ENCODE assay signal across 8 mouse cellular contexts in the genomic region with DNA sequence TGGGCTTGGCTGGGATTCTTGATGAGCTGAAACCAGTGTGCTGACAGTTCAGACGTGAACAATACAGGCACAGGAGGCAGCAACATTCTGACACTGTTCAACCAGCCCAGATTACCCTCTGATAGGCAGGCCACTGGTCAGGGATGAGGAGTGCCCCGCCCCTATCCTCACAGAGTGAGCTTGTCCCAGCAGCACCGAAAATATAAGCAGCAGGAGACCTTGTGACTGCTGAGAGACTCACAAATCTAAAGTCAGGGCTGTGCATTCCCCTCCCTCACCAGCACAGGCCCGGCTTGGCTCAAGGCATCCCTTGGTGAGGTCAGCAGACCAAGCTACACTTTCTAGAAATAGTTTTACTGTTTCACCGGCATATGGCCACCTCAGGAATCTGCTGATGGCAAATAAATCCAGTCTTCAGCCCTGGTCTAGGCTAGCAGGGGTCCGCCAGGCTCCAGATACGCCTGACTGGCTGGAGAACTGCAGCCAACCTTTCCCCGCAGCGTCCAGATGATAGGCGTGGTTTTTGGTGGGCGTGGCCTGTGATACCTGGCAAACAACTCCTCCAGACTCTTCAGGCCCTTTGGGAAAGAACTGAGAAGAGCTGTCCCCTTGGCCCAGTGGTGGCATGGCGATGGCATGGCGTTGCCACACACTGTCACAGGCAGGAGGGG.
A peak's percentile ranks its signal among the peaks of the same experiment; 100 is the strongest.
DNase-seq lines count a peak whose midpoint lies in the region; ATAC-seq and TF ChIP-seq lines count a peak whose summit lies in the region.

No protein-coding gene starts in this region.

- peak; percentile 37; the same call in 1 of the 2 replicates for ATAC-seq in heart, postnatal 0 days (ENCODE audit: insufficient read depth, low read depth)
- ATAC-seq in embryonic facial prominence, embryonic 11.5 days (replicated peaks; ENCODE audit: insufficient number of reproducible peaks, low FRiP score, low TSS enrichment, low read depth): peak; percentile 66
- 0 out of 2 replicates have a peak, but pooled peaks have one; percentile 50 for ATAC-seq in stomach, embryonic 14.5 days (ENCODE audit: insufficient number of reproducible peaks, insufficient read depth, low FRiP score, low read depth)

- H3K9me3 ChIP-seq in heart, postnatal 0 days (replicated peaks; ENCODE audit: control insufficient read depth, low read length): no peaks in the 10 kb centered on the region
- H3K9me3 ChIP-seq in embryonic facial prominence, embryonic 11.5 days (replicated peaks; ENCODE audit: control insufficient read depth, low read length): no peaks in the 10 kb centered on the region
- no peaks in the 10 kb centered on the region for H3K9me3 ChIP-seq in stomach, embryonic 14.5 days (ENCODE audit: control insufficient read depth, low read depth, low read length)

- H3K27ac ChIP-seq in heart, postnatal 0 days (ENCODE audit: low read depth): no peak overlapping the region
- no peak overlapping the region for H3K27ac ChIP-seq in embryonic facial prominence, embryonic 11.5 days (replicated peaks; ENCODE audit: low read depth, low read length)
- no peak overlapping the region for H3K27ac ChIP-seq in stomach, embryonic 14.5 days (ENCODE audit: low read length)

- no peak overlapping the region for H3K4me2 ChIP-seq in heart, postnatal 0 days (ENCODE audit: low read depth, low read length)
- no peak overlapping the region for H3K4me2 ChIP-seq in embryonic facial prominence, embryonic 11.5 days (ENCODE audit: low read depth, low read length)
- no peak overlapping the region for H3K4me2 ChIP-seq in stomach, embryonic 14.5 days (replicated peaks; ENCODE audit: low read depth, low read length)

- H3K36me3 ChIP-seq in heart, postnatal 0 days (replicated peaks; ENCODE audit: control insufficient read depth, insufficient read depth, low read length): no peaks in the 10 kb centered on the region
- H3K36me3 ChIP-seq in embryonic facial prominence, embryonic 11.5 days (replicated peaks; ENCODE audit: control insufficient read depth, insufficient read depth, low read depth, low read length): no peaks in the 10 kb centered on the region
- H3K36me3 ChIP-seq in stomach, embryonic 14.5 days (ENCODE audit: control insufficient read depth, insufficient read depth, low read length): no peaks in the 10 kb centered on the region

- H3K4me3 ChIP-seq in heart, postnatal 0 days (ENCODE audit: low read depth, low read length): no peak overlapping the region
- H3K4me3 ChIP-seq in embryonic facial prominence, embryonic 11.5 days (ENCODE audit: low read depth, low read length): no peak overlapping the region
- no peak overlapping the region for H3K4me3 ChIP-seq in stomach, embryonic 14.5 days (ENCODE audit: low read depth, low read length)

- peak; percentile 28 for DNase-seq in heart, postnatal 0 days (ENCODE audit: low spot score)
- no peak for DNase-seq in heart, adult 11 months
- DNase-seq in embryonic facial prominence, embryonic 11.5 days (ENCODE audit: low spot score): peak; percentile 23
- peak; percentile 84 for DNase-seq in kidney, postnatal 10 days
- no peak for DNase-seq in adrenal gland, adult (ENCODE audit: inconsistent age in 2 of 2, low spot score in 1 of 2)
- DNase-seq in spleen, postnatal 4 days (ENCODE audit: low spot score in 2 of 2): no peak
- DNase-seq in frontal cortex, postnatal 36 days (ENCODE audit: low spot score in 2 of 2): no peak

- TF ChIP-seq CTCF in heart, postnatal 0 days (IDR thresholded peaks at IDR 0.05; ENCODE audit: low read depth): no peak

- no peaks in the 10 kb centered on the region for H3K27me3 ChIP-seq in heart, postnatal 0 days (ENCODE audit: control insufficient read depth, insufficient read depth, low read length)
- no peaks in the 10 kb centered on the region for H3K27me3 ChIP-seq in embryonic facial prominence, embryonic 11.5 days (ENCODE audit: control insufficient read depth, insufficient read depth, low read length)
- H3K27me3 ChIP-seq in stomach, embryonic 14.5 days (ENCODE audit: control insufficient read depth, insufficient read depth, low read length): no peaks in the 10 kb centered on the region

- 18% methylated on average over 13 of the region's 13 CpGs for WGBS in heart, postnatal 0 days
- WGBS in embryonic facial prominence, embryonic 11.5 days: 10% methylated on average over 13 of the region's 13 CpGs
- WGBS in stomach, embryonic 14.5 days: 17% methylated on average over 13 of the region's 13 CpGs

- peaks cover 17% of the 10 kb centered on the region for H3K4me1 ChIP-seq in heart, postnatal 0 days (ENCODE audit: control insufficient read depth, insufficient read depth)
- H3K4me1 ChIP-seq in embryonic facial prominence, embryonic 11.5 days (ENCODE audit: control insufficient read depth, insufficient read depth, low read length): no peaks in the 10 kb centered on the region; the same call in 1 of the 2 replicates
- peaks cover 8% of the 10 kb centered on the region; the same call in 1 of the 2 replicates for H3K4me1 ChIP-seq in stomach, embryonic 14.5 days (ENCODE audit: control insufficient read depth, insufficient read depth, low read length)

- TF ChIP-seq EP300 in heart, postnatal 0 days (IDR thresholded peaks at IDR 0.05; ENCODE audit: low read depth): no peak

- no peak overlapping the region for H3K9ac ChIP-seq in heart, postnatal 0 days (replicated peaks; ENCODE audit: low read depth, low read length)
- no peak overlapping the region for H3K9ac ChIP-seq in embryonic facial prominence, embryonic 11.5 days (replicated peaks; ENCODE audit: low read length)
- no peak overlapping the region for H3K9ac ChIP-seq in stomach, embryonic 14.5 days (replicated peaks; ENCODE audit: low read depth, low read length)

Comparison
In these comparisons a context has a peak if more than half of its experiments do, and no peak if none do; other contexts are left out.
1. DNase-seq: peak in heart, postnatal 0 days (single experiment), embryonic facial prominence, embryonic 11.5 days (single experiment) and kidney, postnatal 10 days (single experiment); none in heart, adult 11 months (single experiment), adrenal gland, adult (0 of 2), spleen, postnatal 4 days (0 of 2) and frontal cortex, postnatal 36 days (0 of 2).
2. Peak in every context shown above with its lines, with median percentiles within 50 percentile points of each other: ATAC-seq.